Mouse (Mus musculus) heart, adult 2 months (tissue): ENCODE data around the gene Tmem38a. TPM values are rescaled to one million over a fixed set of nuclear protein-coding genes. Genes with fewer than 3 reads are reported as not detected.

Source experiments
- DNase-seq, 2 experiments: peaks; one replicate each; pipeline ENCODE4 v3.0.0; 2021
- H3K27ac ChIP-seq: fragments of 200-600 bp; 2 replicates; pipeline ENCODE4 v1.8.1; 2022
- H3K27me3 ChIP-seq: fragments of 200-500 bp; 2 replicates; pipeline ENCODE4 v1.6.1; 2012; ENCODE audit warnings: mild to moderate bottlenecking, low read length, inconsistent platforms, mixed read lengths; ENCODE audit not compliant: control insufficient read depth, insufficient read depth
- H3K36me3 ChIP-seq: fragments of 200-500 bp; 2 replicates; pipeline ENCODE4 v1.6.1; 2012; ENCODE audit warnings: low read length, inconsistent platforms; ENCODE audit not compliant: control insufficient read depth, insufficient read depth
- H3K4me1 ChIP-seq: fragments of 200-500 bp; 2 replicates; pipeline ENCODE4 v1.6.1; 2011; ENCODE audit warnings: low read length; ENCODE audit not compliant: control insufficient read depth, insufficient read depth
- H3K4me3 ChIP-seq: fragments of 200-600 bp; 2 replicates; pipeline ENCODE4 v1.8.1; 2022
- H3K79me2 ChIP-seq: fragments of 200-500 bp; replicated peaks from 2 replicates; pipeline ENCODE4 v1.6.1; 2012; ENCODE audit warnings: mild to moderate bottlenecking, inconsistent platforms, low read length, moderate library complexity, mixed read lengths; ENCODE audit not compliant: control insufficient read depth, insufficient read depth
- H3K9ac ChIP-seq: fragments of 200-500 bp; 2 replicates; pipeline ENCODE4 v1.6.1; 2012; ENCODE audit warnings: low read depth, mild to moderate bottlenecking, control low read depth, inconsistent platforms, low read length, mixed read lengths
- CTCF ChIP-seq: fragments of 200-600 bp; IDR thresholded peaks from 2 replicates; pipeline ENCODE4 v1.8.1; 2022; ENCODE audit warnings: antibody characterized with exemption, mild to moderate bottlenecking, moderate library complexity
- EP300 ChIP-seq: fragments of 200-500 bp; IDR thresholded peaks from 2 replicates; pipeline ENCODE4 v1.6.1; 2011; ENCODE audit warnings: low read depth, low read length, control low read depth; ENCODE audit not compliant: insufficient read depth
- POLR2A ChIP-seq: fragments of 200-500 bp; IDR thresholded peaks from 2 replicates; pipeline ENCODE4 v1.6.1; 2011; ENCODE audit warnings: mild to moderate bottlenecking, low read depth, low read length, control low read depth; ENCODE audit not compliant: insufficient read depth
- WGBS: fragments of 180-500 bp; shearing (Covaris S2); methylation state at CpG from one replicate; pipeline ENCODE4 v1.1.7; 2018; 5-methylcytosine and 5-hydroxymethylcytosine counted together
- intact Hi-C: fragments of 180-260 bp; cut with DNase I; formaldehyde crosslinking; loops from one replicate; pipeline ENCODE4 v1.15.1; 2025
- polyA plus RNA-seq: library from polyadenylated mRNA; depleted of rRNA; stranded (reverse); fragments of >200 nt; gene quantifications from 2 replicates; pipeline ENCODE4 v1.2.3, GENCODE M21; 2012
- total RNA-seq, 2 experiments: library from RNA; stranded (reverse); gene quantifications; 2 replicates each; pipeline ENCODE4 v1.2.3; 2021

The Tmem38a gene
- total and polyA plus RNA-seq, 3 experiments, result 409 to 611 (median 486) TPM

- no peak for DNase-seq
- Histone ChIP-seq H3K4me3 (no peak overlapping the region), H3K36me3 (peaks cover 14% of the 10 kb centered on the region), H3K27me3 (no peaks in the 10 kb centered on the region), H3K4me1 (peaks cover 5% of the 10 kb centered on the region), H3K9ac (no peak overlapping the region), H3K79me2 (no peaks in the 10 kb centered on the region; the same call in none of the 2 replicates), H3K27ac (no peak overlapping the region)
- no peak for TF ChIP-seq CTCF
- TF ChIP-seq EP300, result no peak
- TF ChIP-seq POLR2A, result no peak
- intact Hi-C loops, result no loop called here
- 59% methylated on average over 2 of the region's 2 CpGs for WGBS
Observed at GRCm38 (mm10) chr8:72565970-72566369, 5.9 kb upstream of the Tmem38a start.

GRCm38 (mm10) chr8:72570633-72571610 is 933 bp upstream of the Tmem38a start, which contains the start of gene Smim7:
Smim7 (minus strand) TSS chr8:72571088.
- DNase-seq, result peak; percentile 98
- WGBS, result under 1% methylated on average over 52 of the region's 52 CpGs
- H3K27ac ChIP-seq, result peak within 1 kb of the TSS; percentile 99
- peak within 1 kb of the TSS; percentile 83 for H3K9ac ChIP-seq
- H3K4me3 ChIP-seq, result peak within 1 kb of the TSS; percentile 77
- intact Hi-C loops, result loop anchor here (1.0 to 2.0 kb wide), 2 partner anchors 23 to 78 kb away; partner anchors contain the start of genes Med26 and Slc35e1
- H3K36me3 ChIP-seq, result peaks cover 13% of the 10 kb centered on the region; the same call in 1 of the 2 replicates
- TF ChIP-seq EP300, result peak; percentile 88; the same call in 1 of the 2 replicates
- TF ChIP-seq POLR2A, result peak; percentile 95
- no peak for TF ChIP-seq CTCF
- no peaks in the 10 kb centered on the region; the same call in none of the 2 replicates for H3K79me2 ChIP-seq
- H3K27me3 ChIP-seq, result no peaks in the 10 kb centered on the region
- peaks cover 8% of the 10 kb centered on the region for H3K4me1 ChIP-seq

GRCm38 (mm10) chr8:72572507-72572906 is 652 bp downstream of the Tmem38a start:
- no peak for TF ChIP-seq CTCF
- peak; percentile 60; the same call in 1 of the 2 replicates for TF ChIP-seq POLR2A
- Histone ChIP-seq H3K4me1 (peaks cover 8% of the 10 kb centered on the region), H3K36me3 (peaks cover 9% of the 10 kb centered on the region; the same call in 1 of the 2 replicates), H3K9ac (peak overlapping the region; percentile 81), H3K79me2 (no peaks in the 10 kb centered on the region; the same call in none of the 2 replicates), H3K27me3 (no peaks in the 10 kb centered on the region), H3K27ac (peak overlapping the region; percentile 99), H3K4me3 (peak overlapping the region; percentile 77)
- intact Hi-C loops, result no loop called here
- peak in 1 of 2 experiments; percentile 51 for DNase-seq
- WGBS, result 11% methylated on average over 10 of the region's 10 CpGs

- intact Hi-C loops, result no loop called here
- Histone ChIP-seq H3K27ac (peak overlapping the region; percentile 99), H3K79me2 (no peaks in the 10 kb centered on the region; the same call in none of the 2 replicates), H3K4me1 (peaks cover 8% of the 10 kb centered on the region), H3K4me3 (peak overlapping the region; percentile 77), H3K36me3 (peaks cover 7% of the 10 kb centered on the region; the same call in 1 of the 2 replicates), H3K9ac (peak overlapping the region; percentile 44), H3K27me3 (no peaks in the 10 kb centered on the region)
- 62% methylated on average over 6 of the region's 6 CpGs for WGBS
- TF ChIP-seq CTCF, result no peak
- TF ChIP-seq EP300, result no peak
- TF ChIP-seq POLR2A, result peak; percentile 36; the same call in 1 of the 2 replicates
- peak in 1 of 2 experiments; percentile 16 for DNase-seq
Observed at GRCm38 (mm10) chr8:72573450-72573849, 1.6 kb downstream of the Tmem38a start.

GRCm38 (mm10) chr8:72575915-72576314 is 4.1 kb downstream of the Tmem38a start:
- Histone ChIP-seq H3K4me1 (peaks cover 3% of the 10 kb centered on the region), H3K4me3 (no peak overlapping the region), H3K36me3 (no peaks in the 10 kb centered on the region), H3K79me2 (no peaks in the 10 kb centered on the region), H3K27ac (no peak overlapping the region), H3K9ac (no peak overlapping the region), H3K27me3 (no peaks in the 10 kb centered on the region)
- intact Hi-C loops, result no loop called here
- 83% methylated on average over 6 of the region's 6 CpGs for WGBS
- TF ChIP-seq POLR2A (no peak), CTCF (no peak)
- DNase-seq, result no peak
